Mouse (Mus musculus) NIH3T3 (cell line): ENCODE data around the gene 4930447F04Rik.

Source experiments
- DNase-seq: peaks from one replicate; pipeline ENCODE4 v3.0.0-alpha.2; 2012; ENCODE audit warnings: low read depth

Gene 4930447F04Rik

DNA sequence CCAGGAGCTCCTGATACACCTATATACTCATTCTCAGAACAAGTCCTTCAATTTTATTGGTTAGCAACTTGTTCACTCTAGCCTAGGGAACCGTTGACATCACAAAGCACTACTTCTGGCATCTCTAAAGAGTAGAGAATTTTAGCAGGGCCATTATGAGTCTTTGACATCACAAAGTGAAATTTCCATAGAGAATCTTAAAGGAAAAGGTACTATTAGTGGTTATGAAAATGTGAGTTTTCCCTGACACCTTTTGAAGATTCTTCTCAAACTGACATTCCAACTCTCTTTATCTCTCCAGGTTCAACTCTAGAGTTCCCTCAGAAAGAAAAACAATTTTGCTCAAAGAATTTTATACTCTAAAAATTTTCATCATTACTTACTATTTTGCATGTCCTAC is at the start of gene 4930447F04Rik:
Gene 4930447F04Rik, minus strand, starts transcription at position 101 of the 400 bp plus-strand sequence.
- no peak for DNase-seq
